ENCODE assay signal across 9 mouse cellular contexts in the genomic region with DNA sequence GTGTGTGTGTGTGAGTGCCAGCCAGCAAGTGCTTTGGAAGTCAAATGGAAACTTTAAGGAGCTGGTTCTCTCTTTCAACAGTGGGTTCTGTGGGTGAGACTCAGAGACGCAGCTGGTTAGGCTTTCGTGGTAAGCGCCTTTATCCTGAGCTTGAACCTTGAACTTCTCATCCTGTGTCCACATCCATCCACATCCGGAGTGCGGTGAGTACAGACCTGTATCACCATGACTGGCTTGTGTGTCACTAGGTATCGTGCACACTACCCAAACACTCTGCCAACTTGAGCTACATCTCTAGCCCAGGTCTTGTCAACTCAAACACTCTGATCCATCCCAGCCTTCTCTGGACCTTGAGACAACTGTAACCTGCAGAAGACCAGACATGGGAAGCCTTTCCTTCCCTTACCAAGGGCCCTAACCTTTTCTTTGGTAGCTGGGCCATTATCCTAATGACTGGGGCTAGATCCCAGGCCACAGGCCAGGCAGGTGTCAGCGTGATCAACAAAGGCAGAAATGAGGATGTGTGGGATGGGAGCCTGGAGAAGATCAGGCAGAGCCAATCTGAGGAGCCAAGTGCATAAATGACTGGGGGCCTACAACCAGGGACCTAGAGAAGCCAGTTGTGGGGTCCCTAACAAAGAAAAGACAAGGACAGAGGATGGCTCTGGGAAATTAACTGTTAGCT. TPM values are rescaled to one million over a fixed set of nuclear protein-coding genes. Genes with fewer than 3 reads are reported as not detected.
A peak's percentile ranks its signal among the peaks of the same experiment; 100 is the strongest.
DNase-seq lines count a peak whose midpoint lies in the region; ATAC-seq and TF ChIP-seq lines count a peak whose summit lies in the region.
"Had no signal": no experiment of that assay in that cellular context is flagged by ENCODE, and none has a peak within 500 bp of the region (broad histone marks: within the 10 kb centered on the region; RNA-seq: fewer than 3 reads in every experiment).

No protein-coding gene starts in this region.

- peaks cover 10% of the 10 kb centered on the region; the same call in 1 of the 2 replicates for H3K4me1 ChIP-seq in lung, embryonic 14.5 days (ENCODE audit: insufficient read depth)
- H3K4me1 ChIP-seq in intestine, postnatal 0 days (replicated peaks; ENCODE audit: control insufficient read depth, insufficient read depth, low read length) = peaks cover 8% of the 10 kb centered on the region; the same call in 1 of the 2 replicates
- H3K4me1 ChIP-seq in neural tube, embryonic 15.5 days = peaks cover 25% of the 10 kb centered on the region

- no peak for ATAC-seq in CD4-positive, CD25-positive, alpha-beta regulatory T cell, adult 4 months
- ATAC-seq in lung, embryonic 14.5 days (ENCODE audit: insufficient read depth) = no peak
- no peak for ATAC-seq in intestine, postnatal 0 days
- ATAC-seq in neural tube, embryonic 15.5 days (ENCODE audit: low FRiP score) = no peak

- peak overlapping the region; percentile 96 for H3K4me2 ChIP-seq in lung, embryonic 14.5 days
- peak overlapping the region; percentile 78 for H3K4me2 ChIP-seq in intestine, postnatal 0 days (replicated peaks; ENCODE audit: low read depth)
- H3K4me2 ChIP-seq in neural tube, embryonic 15.5 days = peak overlapping the region; percentile 93; the same call in 1 of the 2 replicates

- H3K36me3 ChIP-seq in lung, embryonic 14.5 days (ENCODE audit: insufficient read depth) = no peaks in the 10 kb centered on the region
- no peaks in the 10 kb centered on the region for H3K36me3 ChIP-seq in intestine, postnatal 0 days (ENCODE audit: control insufficient read depth, insufficient read depth)
- no peaks in the 10 kb centered on the region for H3K36me3 ChIP-seq in neural tube, embryonic 15.5 days

- H3K27me3 ChIP-seq in lung, embryonic 14.5 days (ENCODE audit: insufficient read depth, low read length) = peaks cover 9% of the 10 kb centered on the region
- H3K27me3 ChIP-seq in intestine, postnatal 0 days (replicated peaks; ENCODE audit: control insufficient read depth, insufficient read depth, low read length) = no peaks in the 10 kb centered on the region
- H3K27me3 ChIP-seq in neural tube, embryonic 15.5 days (replicated peaks) = peaks cover 57% of the 10 kb centered on the region

- no peak for TF ChIP-seq CTCF in lung, embryonic 14.5 days (IDR thresholded peaks at IDR 0.05; ENCODE audit: low read depth)
- TF ChIP-seq CTCF in intestine, postnatal 0 days (IDR thresholded peaks at IDR 0.05; ENCODE audit: low read depth) = no peak

- peak overlapping the region; percentile 78; the same call in 1 of the 2 replicates for H3K4me3 ChIP-seq in lung, embryonic 14.5 days (ENCODE audit: low read depth, low read length)
- no peak overlapping the region for H3K4me3 ChIP-seq in intestine, postnatal 0 days (ENCODE audit: low read depth, low read length)
- H3K4me3 ChIP-seq in neural tube, embryonic 15.5 days (replicated peaks) = no peak overlapping the region

- peak overlapping the region; percentile 83; the same call in 1 of the 2 replicates for H3K9ac ChIP-seq in lung, embryonic 14.5 days
- H3K9ac ChIP-seq in intestine, postnatal 0 days (ENCODE audit: low read depth, low read length) = no peak overlapping the region; the same call in none of the 2 replicates
- no peak overlapping the region for H3K9ac ChIP-seq in neural tube, embryonic 15.5 days (replicated peaks)

- WGBS in lung, embryonic 14.5 days = 85% methylated on average over 7 of the region's 7 CpGs
- WGBS in intestine, postnatal 0 days = 81% methylated on average over 7 of the region's 7 CpGs
- WGBS in neural tube, embryonic 15.5 days = 86% methylated on average over 7 of the region's 7 CpGs

- peak; percentile 25 for DNase-seq in CD4-positive, CD25-positive, alpha-beta regulatory T cell, adult 2 months (ENCODE audit: low read depth, low spot score)
- no peak for DNase-seq in lung, embryonic 14.5 days
- no peak for DNase-seq in lung, postnatal 14 days
- DNase-seq in thymus, postnatal 4 days = no peak
- DNase-seq in gastrocnemius, adult 18-20 months (ENCODE audit: low spot score) = no peak
- DNase-seq: lung, postnatal 10 days had no signal

- H3K27ac ChIP-seq in lung, embryonic 14.5 days (ENCODE audit: low read depth) = no peak overlapping the region
- H3K27ac ChIP-seq in intestine, postnatal 0 days (ENCODE audit: low read depth, low read length) = no peak overlapping the region
- H3K27ac ChIP-seq in neural tube, embryonic 15.5 days (replicated peaks) = no peak overlapping the region

- H3K9me3 ChIP-seq in lung, embryonic 14.5 days (ENCODE audit: low read depth, low read length) = no peaks in the 10 kb centered on the region
- no peaks in the 10 kb centered on the region for H3K9me3 ChIP-seq in intestine, postnatal 0 days (ENCODE audit: control insufficient read depth)
- H3K9me3 ChIP-seq in neural tube, embryonic 15.5 days (replicated peaks) = no peaks in the 10 kb centered on the region

RNA-seq across cellular contexts. Expression of a gene that starts 1.2 kb away (rescaled TPM):
- polyA plus RNA-seq in CD4-positive, CD25-positive, alpha-beta regulatory T cell, adult 4 months (2017; shearing (Covaris generic)) = 10 to 100 TPM; 17.2 to 34.7 TPM
- 10.4 and 10.9 TPM in 2 replicates for polyA plus RNA-seq in lung, embryonic 14.5 days (2014; fragmentation: Nextera tagmentation; extraction: Ambion mirVana)
- 9.5 and 10.2 TPM in 2 replicates for polyA plus RNA-seq in intestine, postnatal 0 days (2015; fragmentation: Nextera tagmentation; extraction: Ambion mirVana)
- polyA plus RNA-seq in neural tube, embryonic 15.5 days (2015; fragmentation: Nextera tagmentation; extraction: Ambion mirVana) = 2.5 and 5.4 TPM in 2 replicates
- 10 to 100 TPM; 14.5 to 15.6 TPM for total RNA-seq in gastrocnemius, adult 18-20 months (2021)

RNA-seq across cellular contexts. Expression of a gene that starts 6.1 kb away (rescaled TPM):
- polyA plus RNA-seq in CD4-positive, CD25-positive, alpha-beta regulatory T cell, adult 4 months (2017; shearing (Covaris generic)) = not detected
- polyA plus RNA-seq in lung, embryonic 14.5 days (2014; fragmentation: Nextera tagmentation; extraction: Ambion mirVana) = 1.1 TPM in 2 replicates
- polyA plus RNA-seq in intestine, postnatal 0 days (2015; fragmentation: Nextera tagmentation; extraction: Ambion mirVana) = 0.90 and 1.3 TPM in 2 replicates
- 0.22 and 0.23 TPM in 2 replicates for polyA plus RNA-seq in neural tube, embryonic 15.5 days (2015; fragmentation: Nextera tagmentation; extraction: Ambion mirVana)
- total RNA-seq in gastrocnemius, adult 18-20 months (2021) = under 1 TPM; 0.23 to 0.26 TPM

RNA-seq across cellular contexts. Expression of a gene that starts 36.8 kb away (rescaled TPM):
- polyA plus RNA-seq in CD4-positive, CD25-positive, alpha-beta regulatory T cell, adult 4 months (2017; shearing (Covaris generic)) = 10 to 100 TPM; 40.9 to 59.2 TPM
- polyA plus RNA-seq in lung, embryonic 14.5 days (2014; fragmentation: Nextera tagmentation; extraction: Ambion mirVana) = 83.7 and 92.5 TPM in 2 replicates
- polyA plus RNA-seq in intestine, postnatal 0 days (2015; fragmentation: Nextera tagmentation; extraction: Ambion mirVana) = 24.5 and 26.3 TPM in 2 replicates
- 73.7 and 80.6 TPM in 2 replicates for polyA plus RNA-seq in neural tube, embryonic 15.5 days (2015; fragmentation: Nextera tagmentation; extraction: Ambion mirVana)
- 10 to 100 TPM in 1 of 2 experiments, 1 to 10 TPM in 1; 9.9 to 10.9 TPM for total RNA-seq in gastrocnemius, adult 18-20 months (2021)

RNA-seq across cellular contexts. Expression of a gene that starts 48.0 kb away (rescaled TPM):
- not detected for polyA plus RNA-seq in CD4-positive, CD25-positive, alpha-beta regulatory T cell, adult 4 months (2017; shearing (Covaris generic))
- 0.08 TPM in 1 of 2 replicates, not detected in the other for polyA plus RNA-seq in lung, embryonic 14.5 days (2014; fragmentation: Nextera tagmentation; extraction: Ambion mirVana)
- polyA plus RNA-seq in intestine, postnatal 0 days (2015; fragmentation: Nextera tagmentation; extraction: Ambion mirVana) = not detected in 2 replicates
- polyA plus RNA-seq in neural tube, embryonic 15.5 days (2015; fragmentation: Nextera tagmentation; extraction: Ambion mirVana) = 1.9 and 3.0 TPM in 2 replicates
- not detected for total RNA-seq in gastrocnemius, adult 18-20 months (2021)
